Mouse (Mus musculus) left cerebral cortex, adult 18-20 months (tissue): ENCODE data around the gene Pard3b. TPM values are rescaled to one million over a fixed set of nuclear protein-coding genes. Genes with fewer than 3 reads are reported as not detected.

Source experiments
- DNase-seq, 2 experiments: peaks; one replicate each; pipeline ENCODE4 v3.0.0; 2021 to 2022; ENCODE audit warnings: low spot score in 2 of 2, mixed read lengths in 1 of 2
- total RNA-seq, 2 experiments: library from RNA; stranded (reverse); gene quantifications; 2 replicates each; pipeline ENCODE4 v1.2.3; 2021

The Pard3b gene
- total RNA-seq, 2 experiments from 2014 or later: 3.1 to 3.7 TPM

DNA sequence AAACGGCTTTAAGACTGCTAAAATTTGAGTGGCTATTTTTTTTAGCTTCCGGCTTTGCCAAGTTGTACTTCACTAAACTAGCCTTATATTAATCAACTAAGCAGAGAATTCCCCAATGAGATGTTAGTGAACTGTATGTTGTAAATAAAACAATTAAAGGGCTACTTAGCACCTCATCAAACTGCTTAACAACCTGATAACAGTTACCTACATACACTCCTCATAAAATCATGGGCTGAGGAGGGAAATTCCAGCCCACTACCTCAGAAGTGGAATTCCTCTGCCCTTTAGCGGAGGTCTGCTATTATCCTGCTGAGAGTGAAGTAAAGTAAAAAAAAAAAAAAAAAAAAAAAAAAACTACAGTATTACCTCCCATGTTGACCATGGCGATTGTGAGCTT, 986.7 kb downstream of the Pard3b start:
- no peak for DNase-seq

DNA sequence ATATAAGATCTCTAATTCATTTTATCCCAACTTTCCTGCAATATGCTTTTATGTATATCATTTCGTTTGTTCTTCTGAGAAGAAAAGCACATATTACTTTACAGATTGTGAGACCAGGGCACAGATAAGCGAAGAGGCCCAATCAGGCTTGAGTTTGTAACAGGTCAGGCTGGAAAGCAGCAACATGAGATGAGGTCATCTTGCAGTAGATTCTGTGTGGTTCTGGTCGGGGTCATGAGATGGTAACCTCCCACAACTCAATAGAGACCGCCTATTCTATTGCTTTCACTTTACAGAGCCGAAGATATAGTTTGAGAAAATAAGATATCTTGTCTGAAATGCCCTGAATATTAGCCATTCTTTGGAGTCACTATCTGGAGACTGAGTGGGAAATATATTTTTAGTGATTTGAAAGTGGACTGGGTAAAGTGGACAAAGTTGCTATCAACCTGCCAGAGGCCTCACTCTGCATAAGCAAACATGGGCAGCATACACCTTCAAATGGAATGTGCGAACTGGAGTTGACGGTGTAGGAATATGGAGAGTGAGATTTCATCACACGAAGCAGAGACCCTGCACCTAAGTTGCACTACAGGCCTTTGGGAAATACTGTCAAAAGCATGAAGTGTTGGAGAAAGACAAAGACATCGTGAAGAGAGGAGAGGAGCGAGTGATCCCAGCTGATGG, 987.3 kb downstream of the Pard3b start:
- DNase-seq: no peak

DNA sequence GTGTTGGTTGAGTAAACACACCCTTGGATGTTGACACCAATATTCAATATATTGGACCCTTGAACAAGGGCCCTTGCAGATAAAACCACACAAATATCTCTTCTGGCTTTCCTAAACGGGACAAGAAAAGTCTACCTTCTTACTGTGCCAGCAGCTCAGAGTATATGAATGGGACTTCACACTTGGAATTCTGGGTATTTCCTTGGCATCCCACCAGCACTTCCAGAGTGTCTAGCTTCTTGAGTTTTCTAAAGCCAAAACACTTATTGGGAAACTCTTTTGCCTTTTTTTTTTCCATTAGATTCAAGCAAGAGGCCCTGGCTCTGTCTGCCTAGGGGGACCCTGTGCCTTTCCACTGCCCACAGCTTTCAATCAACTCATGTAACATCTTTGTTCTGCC, 991.3 kb downstream of the Pard3b start:
- DNase-seq: no peak

DNA sequence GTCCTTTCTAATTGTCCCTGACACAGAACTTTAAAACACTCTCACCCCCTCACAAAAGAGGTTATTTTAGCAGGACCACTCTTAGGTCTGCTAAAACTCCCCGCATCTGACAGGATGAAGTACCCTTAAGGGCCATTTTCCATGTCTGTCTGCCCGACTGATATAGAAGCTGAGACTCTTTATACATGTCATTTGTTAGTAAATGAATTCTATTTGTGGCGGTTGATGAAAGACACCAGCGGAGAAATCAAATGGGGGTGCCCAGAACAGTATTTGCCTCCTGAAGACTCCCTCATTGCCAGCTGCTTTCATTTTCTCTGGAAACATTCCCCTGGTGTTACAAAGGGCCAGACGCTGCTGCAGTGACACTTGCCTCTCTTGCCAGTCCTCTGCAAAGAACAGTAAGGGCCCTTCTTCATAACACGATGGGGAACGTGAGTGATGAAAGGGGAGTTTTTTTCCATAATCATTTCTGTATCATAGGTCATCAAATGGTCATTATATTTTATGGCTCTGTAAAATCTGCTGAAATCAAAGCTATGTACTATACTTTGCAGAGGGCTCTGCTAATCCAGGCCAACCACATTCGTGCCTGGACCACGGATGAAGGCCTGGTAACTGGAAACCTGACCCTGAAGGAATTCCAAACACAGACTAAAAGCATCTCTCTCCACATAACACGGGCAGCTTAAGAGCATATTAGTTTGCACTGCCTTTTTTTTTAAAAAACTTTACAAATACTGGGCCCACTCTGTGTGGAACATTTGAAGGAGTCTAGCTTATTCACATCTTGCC, 993.1 kb downstream of the Pard3b start:
- no peak for DNase-seq

DNA sequence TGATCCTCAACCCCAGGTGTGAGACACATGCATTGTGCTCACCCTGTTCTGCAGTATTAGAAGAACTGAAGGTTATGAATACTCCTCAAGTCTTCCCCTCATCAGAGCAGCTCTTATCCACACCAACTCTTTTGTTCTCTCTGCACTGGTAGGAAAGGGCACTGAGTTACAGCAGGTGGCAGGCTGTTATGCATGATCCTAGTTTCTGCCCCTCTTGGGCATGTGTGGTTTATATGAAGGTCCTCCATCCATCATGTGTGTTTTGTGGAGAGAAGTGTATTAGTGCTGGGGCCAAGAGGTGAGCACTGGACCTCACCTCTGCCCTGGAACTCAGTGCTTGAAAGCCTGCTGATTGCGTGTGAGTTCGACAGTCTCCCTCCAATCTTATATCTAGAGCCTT, 994.3 kb downstream of the Pard3b start:
- no peak for DNase-seq

DNA sequence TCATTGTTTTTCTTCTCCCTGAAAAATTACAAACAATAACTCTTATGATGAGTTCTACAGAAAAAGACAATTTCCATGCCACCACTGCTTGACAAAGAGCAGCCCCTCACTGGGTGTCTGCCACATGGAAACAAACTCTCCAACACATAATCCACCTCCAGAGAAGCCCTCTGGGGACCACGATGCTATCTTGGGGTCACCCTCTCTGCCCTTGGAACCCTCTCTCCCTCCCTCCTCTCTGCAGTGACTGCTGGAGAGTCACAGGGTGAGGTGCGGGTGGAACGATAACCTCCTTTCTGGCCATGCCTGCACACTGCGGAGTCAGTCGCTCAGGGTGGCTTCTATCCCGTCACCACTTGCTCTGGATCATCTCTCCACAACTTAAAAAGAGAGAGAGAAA, 996.6 kb downstream of the Pard3b start:
- no peak for DNase-seq

DNA sequence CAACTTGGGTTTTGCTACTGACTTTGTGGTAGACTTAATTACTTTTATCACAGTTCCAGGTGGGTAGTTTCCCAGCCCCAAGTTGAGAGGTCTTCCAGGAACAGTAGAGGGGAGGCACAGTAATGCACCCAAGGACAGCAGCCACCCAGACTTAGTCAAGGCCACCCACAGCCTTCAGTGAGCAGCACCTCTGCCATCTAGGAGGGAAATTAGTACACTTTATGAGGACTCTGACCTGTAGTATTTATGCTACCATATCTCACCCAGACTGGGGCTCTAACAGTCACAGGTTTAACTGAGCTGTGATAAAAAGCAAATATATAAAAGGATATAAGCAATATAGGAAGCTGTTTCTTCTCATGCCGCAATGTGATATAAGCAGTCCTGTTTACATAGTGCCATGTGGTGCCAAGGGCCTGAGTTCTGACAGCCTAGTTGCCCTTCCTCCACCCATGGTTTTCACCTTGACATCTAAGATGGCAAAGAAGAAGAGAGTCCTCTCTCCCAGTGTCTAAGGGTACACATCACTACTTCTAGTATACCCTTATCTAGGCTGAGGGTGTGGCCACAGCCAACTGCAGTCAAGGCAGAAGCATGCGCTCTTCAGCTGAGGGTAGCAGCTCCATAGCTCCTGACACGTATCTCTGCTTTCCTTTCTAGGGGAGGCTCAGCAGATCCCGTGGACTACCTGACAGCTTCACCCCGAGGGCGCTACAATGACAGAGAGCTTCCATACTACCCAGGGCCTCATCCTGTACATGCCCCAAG, 998.5 kb downstream of the Pard3b start:
- no peak for DNase-seq

DNA sequence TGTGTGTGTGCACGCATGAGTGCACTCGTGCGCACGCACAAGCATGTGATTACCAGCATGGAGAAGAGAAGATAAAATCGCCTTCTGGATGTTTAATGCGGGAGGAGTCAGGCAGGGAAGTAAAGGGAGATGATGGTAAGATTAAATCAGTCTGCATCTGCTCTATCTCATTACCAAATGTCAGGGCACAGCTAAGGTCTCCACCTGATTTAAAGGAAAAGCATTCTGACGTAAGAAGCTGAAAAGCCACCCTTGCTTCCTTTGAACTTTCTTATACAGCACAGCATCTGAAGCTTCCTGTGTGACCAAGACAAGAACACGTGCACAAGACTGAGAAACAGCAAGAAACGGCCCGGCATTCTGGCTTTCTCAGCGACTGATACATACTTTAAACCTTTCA, 1000.4 kb downstream of the Pard3b start:
- no peak for DNase-seq

DNA sequence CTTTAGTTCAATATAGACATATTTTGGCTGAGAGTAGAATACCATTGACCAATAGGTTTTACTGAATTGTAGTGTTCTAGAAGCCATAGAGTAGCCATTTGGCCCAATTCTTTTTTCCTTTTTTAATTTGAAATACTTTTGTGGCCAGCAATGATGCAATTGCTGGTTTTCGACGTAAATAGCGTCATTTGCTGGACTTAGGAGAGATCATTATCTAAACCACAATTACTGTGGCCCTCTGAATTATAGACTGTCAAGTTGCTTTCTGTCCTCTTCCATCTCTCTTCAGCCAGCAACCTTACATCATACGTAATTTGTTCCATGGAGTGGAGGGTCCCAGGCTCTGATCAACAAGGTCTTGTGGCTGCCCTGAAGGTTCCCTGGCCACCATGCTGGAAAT, 1000.8 kb downstream of the Pard3b start:
- no peak for DNase-seq

DNA sequence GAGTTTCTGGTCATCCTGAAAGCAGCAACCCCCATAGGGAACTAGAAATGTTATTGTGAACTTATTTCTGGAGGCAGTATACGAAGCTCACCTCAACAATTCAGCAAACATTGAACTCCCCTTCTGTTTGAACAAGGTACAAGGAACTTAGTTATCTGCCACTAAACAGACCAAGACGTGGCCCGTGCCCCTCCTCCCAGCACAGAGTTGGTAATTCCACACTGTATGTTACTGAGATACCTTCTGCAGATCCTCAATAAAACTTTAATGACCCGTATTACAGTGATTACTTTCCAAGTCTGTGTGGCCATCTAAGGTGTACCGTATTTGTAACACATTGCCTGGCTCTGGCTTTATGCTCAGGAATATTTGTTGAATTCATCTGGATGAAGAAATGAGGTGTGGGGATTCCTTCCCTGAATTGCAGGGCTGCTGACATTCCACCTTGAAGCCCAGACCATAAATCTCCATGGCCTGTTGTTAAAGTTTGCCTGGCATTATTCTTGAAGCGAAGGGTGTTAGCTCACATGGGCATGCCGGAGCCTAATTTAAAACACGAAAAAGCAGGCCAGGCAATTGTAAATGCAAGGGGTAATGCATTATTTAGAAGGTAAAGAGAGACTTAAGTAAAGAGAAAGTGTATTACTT, 1006.1 kb downstream of the Pard3b start:
- DNase-seq: no peak

DNA sequence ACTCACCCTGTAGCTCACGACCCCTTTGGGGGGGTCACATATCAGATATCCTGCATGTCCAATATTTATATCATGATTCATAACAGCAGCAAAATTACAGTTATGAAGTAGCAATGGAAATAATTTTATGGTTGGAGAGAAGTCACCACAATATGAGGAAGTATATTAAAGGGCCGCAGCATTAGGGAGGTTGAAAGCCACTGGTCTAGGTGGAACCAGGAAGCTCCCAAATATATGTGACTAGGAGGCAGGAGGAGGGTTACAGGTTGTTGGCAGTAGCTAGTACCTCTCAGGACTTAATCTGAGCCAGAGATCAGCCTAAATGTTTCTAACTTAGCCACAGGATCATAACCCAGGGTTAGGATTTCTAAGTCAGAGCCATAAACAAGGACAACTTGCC, 1008.2 kb downstream of the Pard3b start:
- no peak for DNase-seq

DNA sequence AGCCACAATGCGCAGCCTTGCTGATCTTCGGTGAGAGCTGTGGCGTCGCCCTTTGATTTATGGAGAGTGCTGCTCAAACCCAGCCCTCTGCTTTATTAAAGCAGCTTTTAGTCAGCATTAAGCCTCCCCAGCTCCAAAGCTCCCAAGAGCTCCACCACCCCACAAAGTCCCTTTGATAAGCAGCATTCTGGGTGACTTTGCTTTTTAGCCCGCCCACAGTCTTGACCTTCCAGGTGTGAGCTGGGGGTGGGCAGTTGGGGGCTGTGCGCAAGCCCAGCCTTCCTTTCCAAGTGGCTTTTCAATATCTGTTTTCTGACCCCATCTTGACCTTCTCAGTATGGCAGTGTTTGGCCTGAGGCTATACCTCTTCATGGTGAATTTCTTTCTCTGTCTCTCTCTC, 1009.5 kb downstream of the Pard3b start:
- DNase-seq: no peak

DNA sequence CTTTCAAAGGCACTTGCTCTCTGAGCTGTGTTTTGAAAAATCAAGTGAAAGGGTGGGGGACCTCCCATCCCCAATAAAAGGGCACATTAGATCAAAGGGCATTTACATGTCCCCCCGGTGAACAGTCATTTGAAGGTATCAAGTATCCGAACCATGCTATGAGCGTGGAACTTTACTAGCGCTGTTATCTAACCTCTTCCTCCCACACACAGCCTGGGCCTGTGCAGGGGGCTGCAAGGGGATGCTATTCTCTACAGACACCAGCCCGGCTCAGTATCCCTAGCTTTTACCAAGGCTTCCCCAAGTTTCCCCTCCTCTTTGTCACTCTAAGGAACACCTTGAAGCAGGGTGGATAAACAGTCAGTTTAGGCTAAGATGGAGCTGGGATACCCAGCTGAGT, 1010.0 kb downstream of the Pard3b start:
- no peak for DNase-seq

DNA sequence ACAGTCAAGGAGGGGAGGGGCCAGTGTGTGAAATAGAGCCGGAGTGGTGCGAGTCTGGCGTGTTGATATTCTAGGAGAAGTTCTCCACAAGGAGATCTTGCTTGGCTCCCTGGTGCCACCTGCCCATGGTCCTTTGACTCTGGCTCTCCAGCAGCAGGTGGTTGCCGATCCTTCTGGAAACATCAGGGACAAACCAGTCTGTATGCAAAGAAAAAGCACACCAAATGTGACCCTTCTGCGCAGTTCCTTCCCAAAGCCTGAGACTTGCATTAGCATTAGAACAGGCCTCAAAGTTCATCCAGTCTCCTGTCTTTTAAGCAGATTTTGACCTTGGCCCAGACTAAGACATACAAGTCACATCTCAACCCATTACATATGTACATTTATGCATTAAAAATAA, 1011.9 kb downstream of the Pard3b start:
- DNase-seq: no peak

DNA sequence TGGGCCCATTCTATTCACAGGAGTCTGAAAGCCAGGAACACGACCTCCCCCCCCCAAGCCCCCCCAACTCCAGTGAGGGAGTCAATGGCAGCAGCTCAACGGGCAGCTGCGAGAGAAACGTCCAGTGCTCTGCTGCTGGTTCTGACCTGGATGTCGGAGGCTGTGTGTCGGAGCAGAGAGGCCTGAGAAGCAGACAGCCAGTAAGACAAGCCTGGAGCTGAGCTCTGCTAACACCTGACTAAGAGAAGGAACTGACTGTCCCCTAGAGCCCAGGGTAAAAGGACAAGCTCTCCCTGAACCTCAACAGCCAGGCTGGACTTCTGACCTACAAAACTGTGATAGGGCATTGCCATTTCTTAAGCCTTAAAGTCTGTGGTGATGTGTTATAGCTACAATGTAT, 1015.8 kb downstream of the Pard3b start:
- no peak for DNase-seq

DNA sequence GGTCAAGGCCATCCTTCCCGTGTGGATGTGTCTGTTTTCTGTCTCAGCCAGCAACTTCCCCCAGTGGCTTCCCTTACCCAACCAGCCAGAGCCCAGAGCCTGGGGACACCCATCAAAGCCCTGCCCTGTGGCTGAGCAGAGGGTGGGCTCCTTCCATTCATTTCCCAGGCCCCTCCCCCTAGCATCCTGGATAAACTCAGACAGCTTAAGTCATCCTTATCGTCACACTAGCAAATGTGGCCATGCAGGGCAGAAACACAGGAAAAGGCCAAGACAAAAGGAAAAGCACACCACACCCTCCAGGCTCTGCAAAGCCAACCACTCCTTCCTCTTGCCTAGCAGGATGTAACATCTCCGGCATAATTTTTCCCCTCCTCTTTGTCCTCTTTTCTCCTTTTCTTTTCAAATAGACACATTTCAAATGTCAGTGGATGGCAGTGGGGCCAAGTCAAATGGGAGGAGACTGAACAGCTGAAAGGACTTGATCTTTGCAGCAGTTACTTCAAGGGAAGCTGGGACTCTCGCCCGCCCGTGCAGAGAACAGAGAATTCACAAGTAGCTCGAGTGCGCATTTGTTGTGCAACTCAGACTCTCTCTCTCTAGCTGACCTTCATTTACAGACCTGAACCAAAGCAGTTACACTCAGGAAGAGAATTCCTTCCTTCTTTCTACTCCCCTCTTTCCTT, 1026.5 kb downstream of the Pard3b start:
- no peak for DNase-seq

DNA sequence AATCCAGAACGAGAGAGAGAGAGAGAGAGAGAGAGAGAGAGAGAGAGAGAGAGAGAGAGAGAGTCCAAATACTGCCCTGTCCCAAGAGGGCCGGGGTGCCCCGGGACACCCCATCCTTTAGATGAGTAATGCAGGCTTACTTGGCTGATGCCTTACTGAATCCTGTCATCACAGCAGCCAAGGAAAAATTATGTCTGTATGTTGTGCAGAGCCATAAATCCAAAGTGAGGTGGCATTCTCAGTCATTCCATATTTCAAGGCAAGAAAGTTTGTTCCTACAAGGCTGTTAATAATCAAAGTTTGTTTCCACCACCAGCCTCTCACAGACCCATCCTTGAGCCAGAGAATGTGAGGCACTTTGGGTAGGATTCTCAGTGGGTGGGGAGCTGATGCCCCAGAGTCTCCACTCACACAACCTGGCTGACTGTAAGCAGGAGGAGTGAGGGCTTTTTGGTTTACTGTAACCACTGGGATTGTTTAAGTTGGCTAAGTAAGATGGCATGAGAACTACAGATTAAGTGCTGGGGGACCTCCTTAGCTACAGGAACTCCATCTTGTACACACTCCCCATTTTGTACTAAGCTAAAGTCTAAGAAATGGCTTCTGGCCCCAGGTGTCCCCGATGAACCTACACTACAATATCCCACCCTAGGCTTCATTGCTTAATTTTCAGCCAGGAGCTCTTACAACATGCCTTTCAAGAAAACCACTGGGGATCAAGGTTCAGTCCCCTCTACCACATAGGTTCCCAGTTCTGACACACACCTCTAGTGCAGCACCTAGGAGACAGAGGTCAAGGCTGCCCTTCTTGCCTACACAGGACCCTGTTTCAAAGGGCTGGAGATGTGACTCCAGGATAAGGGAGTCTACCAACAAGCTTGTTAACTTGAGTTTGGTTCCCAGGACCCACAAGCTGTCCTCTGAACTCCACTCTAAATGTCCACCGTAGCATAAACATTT, 1027.4 kb downstream of the Pard3b start:
- DNase-seq: no peak

DNA sequence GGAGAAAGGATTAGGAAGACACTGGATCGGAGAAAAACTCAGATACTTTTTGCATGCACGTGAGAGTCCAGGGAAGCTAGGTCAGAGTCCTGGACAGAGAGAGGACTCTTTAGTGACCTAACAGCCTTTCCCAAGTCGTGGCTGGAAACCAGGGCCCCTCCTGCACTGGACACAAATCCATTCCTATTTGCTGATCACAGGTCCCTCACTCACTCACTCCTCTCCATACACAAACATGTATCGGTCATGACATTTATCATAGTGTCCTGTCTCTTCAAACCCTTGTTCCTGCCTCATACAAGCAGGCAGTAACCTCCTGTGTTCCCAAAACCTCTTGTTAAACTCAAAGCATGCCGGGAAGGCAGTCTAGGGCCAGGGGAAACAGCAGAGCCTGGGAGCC, 1028.2 kb downstream of the Pard3b start:
- no peak for DNase-seq

DNA sequence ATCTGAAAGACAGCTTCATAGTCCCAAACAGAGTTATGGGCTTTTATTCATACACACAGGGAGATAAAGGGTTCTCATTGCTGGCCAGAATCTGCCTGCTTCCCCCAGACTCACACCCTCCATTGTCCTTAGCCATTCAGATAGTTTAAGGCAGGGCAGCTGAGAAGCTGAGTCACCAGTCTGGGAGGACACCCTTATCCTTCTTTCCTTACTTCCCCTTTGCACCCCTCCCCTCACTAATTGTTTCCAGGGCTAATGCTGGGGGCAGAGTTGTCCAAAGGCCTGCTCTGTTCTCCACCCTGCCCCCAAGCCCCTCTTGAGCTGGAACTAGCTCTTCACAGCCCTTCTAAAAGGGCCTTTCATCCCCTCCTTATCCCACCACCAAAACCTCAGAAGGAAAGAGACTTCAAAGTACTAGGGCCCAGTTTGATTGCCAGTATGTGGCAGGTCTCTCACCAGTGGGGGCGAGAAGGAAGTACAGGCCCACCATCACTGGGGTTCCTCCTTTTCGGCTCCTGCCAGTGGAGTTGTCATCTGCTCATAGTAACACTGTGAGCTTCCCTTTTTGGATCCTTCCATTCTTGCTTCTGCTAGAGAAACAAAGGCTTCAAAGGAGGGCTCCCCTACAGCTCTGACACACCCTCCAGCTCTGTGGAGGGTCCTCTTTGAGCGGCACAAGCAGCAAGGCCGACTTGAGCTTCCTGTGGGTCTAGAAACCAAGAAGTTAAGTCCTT, 1040.2 kb downstream of the Pard3b start:
- DNase-seq: no peak
